Mouse (Mus musculus) liver, postnatal 0 days (tissue): Measurements from ENCODE around the gene Six3. TPM values are rescaled to one million over a fixed set of nuclear protein-coding genes. Genes with fewer than 3 reads are reported as not detected.

Experiments used
- ATAC-seq: fragments of 200-750 bp; cut with Nextera tagmentation; 2 replicates; pipeline ENCODE4 v1.8.0; 2017; ENCODE audit warnings: mild to moderate bottlenecking, moderate library complexity
- DNase-seq: peaks from one replicate; pipeline ENCODE4 v3.0.0-alpha.2; 2016
- H3K27ac ChIP-seq: fragments of 300-500 bp; sonication (generic); 2 replicates; pipeline ENCODE4 v1.5.1; 2014; ENCODE audit warnings: antibody characterized with exemption, moderate library complexity, mild to moderate bottlenecking, low read depth
- H3K27me3 ChIP-seq: fragments of 300-500 bp; sonication (generic); 2 replicates; pipeline ENCODE4 v1.6.1; 2014; ENCODE audit warnings: low read length, control low read depth, mixed read lengths; ENCODE audit not compliant: insufficient read depth
- H3K36me3 ChIP-seq: fragments of 300-500 bp; sonication (generic); replicated peaks from 2 replicates; pipeline ENCODE4 v1.6.1; 2014; ENCODE audit warnings: mild to moderate bottlenecking, control low read depth, low read length, moderate library complexity, mixed read lengths; ENCODE audit not compliant: insufficient read depth
- H3K4me1 ChIP-seq: fragments of 300-500 bp; sonication (generic); 2 replicates; pipeline ENCODE4 v1.6.1; 2014; ENCODE audit warnings: antibody characterized with exemption, mild to moderate bottlenecking, control low read depth; ENCODE audit not compliant: insufficient read depth
- H3K4me2 ChIP-seq: fragments of 300-500 bp; sonication (generic); 2 replicates; pipeline ENCODE4 v1.6.1; 2014; ENCODE audit warnings: low read depth, mild to moderate bottlenecking, low read length, moderate library complexity, mixed read lengths
- H3K4me3 ChIP-seq: fragments of 300-500 bp; sonication (generic); 2 replicates; pipeline ENCODE4 v1.5.1; 2014; ENCODE audit warnings: low read depth, low read length
- H3K9ac ChIP-seq: fragments of 300-500 bp; sonication (generic); replicated peaks from 2 replicates; pipeline ENCODE4 v1.6.1; 2014; ENCODE audit warnings: mild to moderate bottlenecking, moderate library complexity
- H3K9me3 ChIP-seq: fragments of 300-500 bp; sonication (generic); 2 replicates; pipeline ENCODE4 v1.6.1; 2016; ENCODE audit warnings: mild to moderate bottlenecking, control low read depth, low read length, mixed read lengths
- CTCF ChIP-seq: sonication (generic); IDR thresholded peaks from 2 replicates; pipeline ENCODE4 v1.5.1; 2016; ENCODE audit warnings: antibody characterized with exemption, low read depth
- EP300 ChIP-seq: IDR thresholded peaks from 2 replicates; pipeline ENCODE4 v1.6.1; 2016; ENCODE audit warnings: antibody characterized with exemption, low read depth, mild to moderate bottlenecking
- WGBS: fragments of 180-500 bp; shearing (Covaris S2); extraction: QIAGEN DNeasy Blood & Tissue Kit; methylation state at CpG from one replicate; pipeline ENCODE4 v1.1.7; 2014; ENCODE audit not compliant: insufficient replicate concordance; 5-methylcytosine and 5-hydroxymethylcytosine counted together
- polyA plus RNA-seq: library from polyadenylated mRNA; unstranded; fragments of >200 nt; fragmentation: Nextera tagmentation; extraction: Ambion mirVana; gene quantifications from 2 replicates; pipeline ENCODE4 v1.2.1, GENCODE M21; 2015

Six3 gene
- polyA plus RNA-seq, 1 experiment from 2014 or later: not detected

- Histone ChIP-seq H3K9ac (no peak overlapping the region), H3K4me1 (no peaks in the 10 kb centered on the region), H3K4me3 (no peak overlapping the region), H3K9me3 (no peaks in the 10 kb centered on the region), H3K27ac (no peak overlapping the region), H3K4me2 (no peak overlapping the region), H3K27me3 (peaks cover 28% of the 10 kb centered on the region), H3K36me3 (no peaks in the 10 kb centered on the region)
- TF ChIP-seq EP300 (no peak), CTCF (no peak)
- 67% methylated on average over 1 of the region's 1 CpGs for WGBS
- no peak for DNase-seq
- no peak for ATAC-seq
Observed at GRCm38 (mm10) chr17:85660016-85660415, 46.6 kb downstream of the Six3 start.

GRCm38 (mm10) chr17:85661521-85661920, 48.1 kb downstream of the Six3 start:
- DNase-seq (no peak), ATAC-seq (no peak)
- TF ChIP-seq EP300 (no peak), CTCF (no peak)
- Histone ChIP-seq H3K9me3 (no peaks in the 10 kb centered on the region), H3K4me2 (no peak overlapping the region), H3K36me3 (no peaks in the 10 kb centered on the region), H3K4me3 (no peak overlapping the region), H3K27ac (no peak overlapping the region), H3K4me1 (no peaks in the 10 kb centered on the region), H3K9ac (no peak overlapping the region), H3K27me3 (peaks cover 37% of the 10 kb centered on the region)
- 67% methylated on average over 5 of the region's 5 CpGs for WGBS

GRCm38 (mm10) chr17:85664202-85664601, 50.8 kb downstream of the Six3 start:
- no peak overlapping the region for H3K9ac ChIP-seq
- no peak for TF ChIP-seq CTCF
- no peak for TF ChIP-seq EP300
- H3K27me3 ChIP-seq: peaks cover 41% of the 10 kb centered on the region
- DNase-seq (no peak), ATAC-seq (no peak)
- no peaks in the 10 kb centered on the region for H3K9me3 ChIP-seq
- H3K4me3 ChIP-seq: no peak overlapping the region
- no peaks in the 10 kb centered on the region for H3K4me1 ChIP-seq
- no peak overlapping the region for H3K27ac ChIP-seq
- H3K4me2 ChIP-seq: no peak overlapping the region
- H3K36me3 ChIP-seq: no peaks in the 10 kb centered on the region
- 26% methylated on average over 2 of the region's 2 CpGs for WGBS

- Histone ChIP-seq H3K36me3 (no peaks in the 10 kb centered on the region), H3K9ac (no peak overlapping the region), H3K9me3 (no peaks in the 10 kb centered on the region), H3K4me2 (peak overlapping the region; percentile 32; the same call in 1 of the 2 replicates), H3K27me3 (peaks cover 40% of the 10 kb centered on the region), H3K4me1 (no peaks in the 10 kb centered on the region), H3K4me3 (no peak overlapping the region), H3K27ac (no peak overlapping the region)
- 2% methylated on average over 20 of the region's 20 CpGs for WGBS
- DNase-seq: peak; percentile 61
- no peak for ATAC-seq
- TF ChIP-seq EP300: no peak
- peak; percentile 74 for TF ChIP-seq CTCF
Observed at GRCm38 (mm10) chr17:85664618-85665320, 51.4 kb downstream of the Six3 start.

Other genes with a start within 250 kb of the Six3 start
- not detected in 2 replicates for gene Six2, start 74.7 kb downstream of the Six3 start, polyA plus RNA-seq